ENCODE assay signal across 22 mouse cellular contexts in the genomic region with DNA sequence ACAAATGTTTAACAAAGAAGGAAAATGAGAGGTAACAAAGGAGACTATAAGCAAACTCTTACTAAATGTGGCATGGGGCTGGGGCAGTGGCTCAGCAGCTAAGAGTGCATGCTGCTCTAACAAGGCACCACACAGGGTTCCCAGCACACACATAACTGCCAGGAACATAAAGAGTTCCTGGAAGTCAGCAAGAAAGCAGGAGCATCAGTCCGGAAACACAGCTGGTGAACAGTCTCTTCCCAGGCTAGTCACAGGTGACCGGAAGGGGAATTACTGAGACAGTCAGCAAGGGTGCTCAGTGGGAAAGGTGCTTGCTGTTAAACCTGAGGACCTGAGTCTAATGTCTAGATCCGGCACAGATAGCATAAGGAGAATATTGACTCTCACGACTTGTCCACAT.
"Had no signal": no experiment of that assay in that cellular context is flagged by ENCODE, and none has a peak within 500 bp of the region (broad histone marks: within the 10 kb centered on the region; RNA-seq: fewer than 3 reads in every experiment).

No protein-coding gene starts in this region.

- H3K4me2 ChIP-seq: liver, embryonic 13.5 days; liver, embryonic 15.5 days; lung, embryonic 15.5 days; neural tube, embryonic 13.5 days; neural tube, embryonic 15.5 days had no signal

- ATAC-seq: liver, postnatal 0 days; lung, postnatal 0 days had no signal

- DNase-seq: liver; liver, embryonic 13.5 days; liver, postnatal 0 days; lung, adult 2 months; lung, postnatal 14 days; lung, postnatal 36 days; retina, postnatal 1 day; right cerebral cortex, adult 18-20 months; right cerebral cortex, postnatal 25 days; right cerebral cortex, postnatal 4 days; spleen, adult 18-20 months; thymus, adult 2 months; thymus, postnatal 25 days; thymus, postnatal 4 days had no signal

- H3K4me1 ChIP-seq: liver, embryonic 13.5 days; liver, embryonic 15.5 days; lung, embryonic 15.5 days; megakaryocyte, embryonic 14.5 days; neural tube, embryonic 15.5 days had no signal

- H3K27ac ChIP-seq: liver, embryonic 13.5 days; liver, embryonic 15.5 days; lung, embryonic 15.5 days; macrophage; neural tube, embryonic 13.5 days; neural tube, embryonic 15.5 days had no signal

- H3K9ac ChIP-seq: liver, embryonic 13.5 days; liver, embryonic 15.5 days; liver, postnatal 0 days; lung, embryonic 15.5 days; neural tube, embryonic 13.5 days; neural tube, embryonic 15.5 days had no signal

- H3K9me3 ChIP-seq: liver, embryonic 13.5 days; liver, embryonic 15.5 days; lung, embryonic 15.5 days; megakaryocyte, embryonic 14.5 days; neural tube, embryonic 13.5 days; neural tube, embryonic 15.5 days had no signal

- H3K36me3 ChIP-seq: liver, embryonic 15.5 days had no signal

- H3K27me3 ChIP-seq: liver, embryonic 13.5 days; liver, embryonic 15.5 days; lung, embryonic 15.5 days; megakaryocyte, embryonic 14.5 days; neural tube, embryonic 13.5 days; neural tube, embryonic 15.5 days had no signal

- H3K4me3 ChIP-seq: liver, embryonic 13.5 days; liver, embryonic 15.5 days; lung, embryonic 15.5 days; megakaryocyte, embryonic 14.5 days; myocyte; neural tube, embryonic 13.5 days; neural tube, embryonic 15.5 days had no signal
